9 mouse cellular contexts compared by ENCODE assay signal in genomic region chr17:47295315-47296011, GRCm38 (mm10).
DNase-seq lines count a peak whose midpoint lies in the region; ATAC-seq and TF ChIP-seq lines count a peak whose summit lies in the region.
"Had no signal": no experiment of that assay in that cellular context is flagged by ENCODE, and none has a peak within 500 bp of the region (broad histone marks: within the 10 kb centered on the region; RNA-seq: fewer than 3 reads in every experiment).

No protein-coding gene starts in this region.

- H3K9me3 ChIP-seq in kidney, postnatal 0 days (replicated peaks; ENCODE audit: low read length): no peaks in the 10 kb centered on the region
- no peaks in the 10 kb centered on the region for H3K9me3 ChIP-seq in hindbrain, postnatal 0 days (ENCODE audit: low read length)
- H3K9me3 ChIP-seq: neural tube, embryonic 12.5 days had no signal

- no peak for TF ChIP-seq CTCF in kidney, postnatal 0 days (IDR thresholded peaks at IDR 0.05; ENCODE audit: low read depth)
- TF ChIP-seq CTCF in hindbrain, postnatal 0 days (IDR thresholded peaks at IDR 0.05; ENCODE audit: low read depth): no peak

- no peak overlapping the region for H3K9ac ChIP-seq in kidney, postnatal 0 days (ENCODE audit: low read depth, low read length)
- H3K9ac ChIP-seq in hindbrain, postnatal 0 days (replicated peaks; ENCODE audit: low read length): no peak overlapping the region
- H3K9ac ChIP-seq: neural tube, embryonic 12.5 days had no signal

- peaks cover 20% of the 10 kb centered on the region for H3K4me1 ChIP-seq in kidney, postnatal 0 days (replicated peaks; ENCODE audit: insufficient read depth, low read length)
- H3K4me1 ChIP-seq in hindbrain, postnatal 0 days (ENCODE audit: insufficient read depth, low read length): 0 out of 2 replicates have a peak, but pooled peaks cover 9% of the 10 kb centered on the region

- peak; percentile 36 to 53 for DNase-seq in adrenal gland, postnatal 36 days
- no peak for DNase-seq in adrenal gland, postnatal 4 days (ENCODE audit: low spot score in 2 of 2)
- DNase-seq in heart, adult 9 months (ENCODE audit: low spot score in 2 of 2): peak; percentile 62 to 72
- peak; percentile 88 for DNase-seq in kidney, postnatal 0 days (ENCODE audit: low spot score)
- no peak for DNase-seq in cerebellum, adult 8-10 months
- no peak for DNase-seq in hindbrain, postnatal 0 days (ENCODE audit: low spot score)
- no peak for DNase-seq in layer of hippocampus, adult 9-10 months (ENCODE audit: low spot score)

- H3K27ac ChIP-seq in kidney, postnatal 0 days: peak overlapping the region; percentile 85
- no peak overlapping the region for H3K27ac ChIP-seq in hindbrain, postnatal 0 days
- H3K27ac ChIP-seq: neural tube, embryonic 12.5 days had no signal

- H3K4me2 ChIP-seq in kidney, postnatal 0 days (ENCODE audit: low read length): peak overlapping the region; percentile 29
- H3K4me2 ChIP-seq in hindbrain, postnatal 0 days (ENCODE audit: low read depth, low read length): no peak overlapping the region
- H3K4me2 ChIP-seq: neural tube, embryonic 12.5 days had no signal

- H3K4me3 ChIP-seq in kidney, postnatal 0 days (replicated peaks; ENCODE audit: low read depth, low read length): no peak overlapping the region
- no peak overlapping the region for H3K4me3 ChIP-seq in hindbrain, postnatal 0 days (ENCODE audit: low read length)
- H3K4me3 ChIP-seq: neural tube, embryonic 12.5 days had no signal

- peak; percentile 52; the same call in 1 of the 2 replicates for ATAC-seq in kidney, postnatal 0 days (replicated peaks; ENCODE audit: low FRiP score, low read depth)
- peak; percentile 74 for ATAC-seq in megakaryocyte, adult 5-6 weeks (ENCODE audit: poor library complexity, severe bottlenecking)
- ATAC-seq in hindbrain, postnatal 0 days: no peak

- H3K36me3 ChIP-seq in kidney, postnatal 0 days (ENCODE audit: insufficient read depth, low read length): no peaks in the 10 kb centered on the region
- H3K36me3 ChIP-seq in hindbrain, postnatal 0 days (ENCODE audit: insufficient read depth, low read length): no peaks in the 10 kb centered on the region
- H3K36me3 ChIP-seq: neural tube, embryonic 12.5 days had no signal

- 40% methylated on average over 17 of the region's 17 CpGs for WGBS in kidney, postnatal 0 days
- 54% methylated on average over 17 of the region's 17 CpGs for WGBS in hindbrain, postnatal 0 days

- H3K27me3 ChIP-seq in kidney, postnatal 0 days (ENCODE audit: insufficient read depth, low read length): no peaks in the 10 kb centered on the region
- no peaks in the 10 kb centered on the region for H3K27me3 ChIP-seq in hindbrain, postnatal 0 days (ENCODE audit: insufficient read depth, low read length)
- H3K27me3 ChIP-seq: neural tube, embryonic 12.5 days had no signal

Comparison
In these comparisons a context has a peak if more than half of its experiments do, and no peak if none do; other contexts are left out.
1. DNase-seq: peak in adrenal gland, postnatal 36 days (2 of 2), heart, adult 9 months (2 of 2) and kidney, postnatal 0 days (single experiment); none in adrenal gland, postnatal 4 days (0 of 2), cerebellum, adult 8-10 months (single experiment), hindbrain, postnatal 0 days (single experiment) and layer of hippocampus, adult 9-10 months (single experiment).